Mouse (Mus musculus) limb, embryonic 10.5 days (tissue): ENCODE data around the gene Klhl13. TPM values are rescaled to one million over a fixed set of nuclear protein-coding genes. Genes with fewer than 3 reads are reported as not detected.

Experiments
- DNase-seq: peaks from one replicate; pipeline ENCODE4 v3.0.0-alpha.2; 2017; ENCODE audit warnings: low spot score
- H3K27ac ChIP-seq: fragments of 300-500 bp; sonication (generic); 2 replicates; pipeline ENCODE4 v1.5.1; 2016; ENCODE audit warnings: mild to moderate bottlenecking
- H3K27me3 ChIP-seq: fragments of 300-500 bp; sonication (generic); 2 replicates; pipeline ENCODE4 v1.6.1; 2016; ENCODE audit warnings: low read depth, mild to moderate bottlenecking; ENCODE audit not compliant: poor library complexity, severe bottlenecking
- H3K36me3 ChIP-seq: fragments of 300-500 bp; sonication (generic); 2 replicates; pipeline ENCODE4 v1.6.1; 2016; ENCODE audit warnings: mild to moderate bottlenecking, moderate library complexity
- H3K4me1 ChIP-seq: fragments of 300-500 bp; sonication (generic); 2 replicates; pipeline ENCODE4 v1.6.1; 2016
- H3K4me3 ChIP-seq: fragments of 300-500 bp; sonication (generic); 2 replicates; pipeline ENCODE4 v1.5.1; 2016; ENCODE audit warnings: mild to moderate bottlenecking, moderate library complexity
- H3K9me3 ChIP-seq: fragments of 300-500 bp; sonication (generic); replicated peaks from 2 replicates; pipeline ENCODE4 v1.6.1; 2016; ENCODE audit warnings: mild to moderate bottlenecking
- polyA plus RNA-seq: library from polyadenylated mRNA; unstranded; fragments of >200 nt; fragmentation: Nextera tagmentation; extraction: Ambion mirVana; gene quantifications from 2 replicates; pipeline ENCODE4 v1.2.1, GENCODE M21; 2016

Klhl13 gene
- polyA plus RNA-seq, 1 experiment from 2014 or later = 34.9 TPM

GRCm38 (mm10) chrX:23248752-23249151 is 116.1 kb downstream of the Klhl13 start:
- Histone ChIP-seq H3K4me3 (no peak overlapping the region), H3K27me3 (no peaks in the 10 kb centered on the region), H3K36me3 (no peaks in the 10 kb centered on the region), H3K9me3 (no peaks in the 10 kb centered on the region), H3K4me1 (no peaks in the 10 kb centered on the region), H3K27ac (no peak overlapping the region)
- DNase-seq = no peak
